Mouse (Mus musculus) MEL (cell line): ENCODE measurements around the gene Pde1a.

ENCODE experiments used
- BHLHE40 ChIP-seq: IDR thresholded peaks from 2 replicates; pipeline ENCODE4 v1.6.1; 2012; ENCODE audit warnings: low read depth, mild to moderate bottlenecking, inconsistent platforms, low read length, improper control_type of control experiment, borderline replicate concordance
- CHD2 ChIP-seq: IDR thresholded peaks from 2 replicates; pipeline ENCODE4 v1.6.1; 2011; ENCODE audit warnings: low read length, improper control_type of control experiment
- CTCF ChIP-seq, 3 experiments: IDR thresholded peaks in 2 of 3; conservative IDR thresholded peaks in 1 of 3; 2 replicates each; pipeline ENCODE4 v1.5.1; 2011 to 2012; ENCODE audit warnings: low read length in 3 of 3, low read depth in 2 of 3, mild to moderate bottlenecking in 2 of 3, improper control_type of control experiment in 1 of 3, inconsistent platforms in 1 of 3, mixed read lengths in 1 of 3, moderate library complexity in 1 of 3; ENCODE audit not compliant: control insufficient read depth in 1 of 3, insufficient read depth in 1 of 3, poor library complexity in 1 of 3, severe bottlenecking in 1 of 3
- EP300 ChIP-seq, 2 experiments: IDR thresholded peaks; 2 replicates each; pipeline ENCODE4 v1.6.1; 2011; ENCODE audit warnings: improper control_type of control experiment in 2 of 2, low read length in 2 of 2, low read depth in 1 of 2, mild to moderate bottlenecking in 1 of 2
- HCFC1 ChIP-seq: IDR thresholded peaks from 2 replicates; pipeline ENCODE4 v1.6.1; 2012; ENCODE audit warnings: low read depth, mild to moderate bottlenecking, inconsistent platforms, low read length, improper control_type of control experiment, moderate library complexity
- KAT2A ChIP-seq: conservative IDR thresholded peaks from 2 replicates; pipeline ENCODE4 v1.6.1; 2012; ENCODE audit warnings: low read depth, low read length, improper control_type of control experiment, inconsistent platforms
- MAFK ChIP-seq: IDR thresholded peaks from 2 replicates; pipeline ENCODE4 v1.6.1; 2011; ENCODE audit warnings: low read depth, mild to moderate bottlenecking, low read length, improper control_type of control experiment, borderline replicate concordance
- NELFE ChIP-seq: IDR thresholded peaks from 2 replicates; pipeline ENCODE4 v1.6.1; 2011; ENCODE audit warnings: low read depth, low read length, improper control_type of control experiment
- NRF1 ChIP-seq: IDR thresholded peaks from 2 replicates; pipeline ENCODE4 v1.6.1; 2014; ENCODE audit warnings: low read depth, mild to moderate bottlenecking, inconsistent platforms, low read length, improper control_type of control experiment, moderate library complexity; ENCODE audit not compliant: poor library complexity, insufficient read depth, severe bottlenecking
- POLR2A ChIP-seq, 2 experiments: IDR thresholded peaks; 2 replicates each; pipeline ENCODE4 v1.6.1; 2011 to 2012; ENCODE audit warnings: low read length in 2 of 2, mild to moderate bottlenecking in 2 of 2, control low read depth in 1 of 2, improper control_type of control experiment in 1 of 2, low read depth in 1 of 2, moderate library complexity in 1 of 2; ENCODE audit not compliant: control insufficient read depth in 1 of 2, insufficient read depth in 1 of 2, poor library complexity in 1 of 2
- POLR2AphosphoS5 ChIP-seq: IDR thresholded peaks from 2 replicates; pipeline ENCODE4 v1.6.1; 2012; ENCODE audit warnings: low read depth, borderline replicate concordance, mild to moderate bottlenecking, inconsistent platforms, low read length, moderate library complexity, mixed read lengths
- TBP ChIP-seq: IDR thresholded peaks from 2 replicates; pipeline ENCODE4 v1.8.0; 2011; ENCODE audit warnings: low read depth, low read length, improper control_type of control experiment
- UBTF ChIP-seq: IDR thresholded peaks from 2 replicates; pipeline ENCODE4 v1.6.1; 2012; ENCODE audit warnings: low read depth, mild to moderate bottlenecking, inconsistent platforms, low read length, improper control_type of control experiment, moderate library complexity, borderline replicate concordance; ENCODE audit not compliant: insufficient read depth

GRCm38 (mm10) chr2:79966681-79967506 lies 162.4 kb downstream of the Pde1a start:
- TF ChIP-seq POLR2A (IDR thresholded peaks at IDR 0.05; ENCODE audit: control insufficient read depth in 1 of 2, insufficient read depth in 1 of 2, low read depth in 1 of 2, low read length in 2 of 2, poor library complexity in 1 of 2) (no peak), CTCF (IDR thresholded peaks at IDR 0.05 in 2 of 3, conservative IDR thresholded peaks at IDR 0.05 in 1 of 3; ENCODE audit: control insufficient read depth in 1 of 3, insufficient read depth in 1 of 3, low read depth in 2 of 3, low read length in 3 of 3, poor library complexity in 1 of 3, severe bottlenecking in 1 of 3) (no peak), TBP (no peak), CHD2 (no peak), POLR2AphosphoS5 (no peak), HCFC1 (no peak), NELFE (no peak), EP300 (IDR thresholded peaks at IDR 0.05; ENCODE audit: low read depth in 1 of 2, low read length in 2 of 2) (no peak), KAT2A (no peak), UBTF (no peak), NRF1 (no peak), MAFK (no peak), BHLHE40 (no peak)
